Mouse (Mus musculus): ENCODE results near the gene Gm13279.
"Not testable (repeated sequence)": the region's sequence is repeated elsewhere in the genome, so short reads cannot be mapped to it uniquely, and the experiment has no call there.

The Gm13279 gene

GRCm38 (mm10) chr4:88799365-88799764 lies 2.2 kb downstream of the Gm13279 start, which contains the start of gene Gm13285:
Gene Gm13285 (plus strand): TSS chr4:88799665.
- DNase-seq = not testable (repeated sequence)

GRCm38 (mm10) chr4:88802954-88803353 lies 5.8 kb downstream of the Gm13279 start, which contains the start of gene Gm13287:
Gene Gm13287 (plus strand): TSS chr4:88803254.
- DNase-seq = not testable (repeated sequence)

- not testable (repeated sequence) for DNase-seq
Observed at GRCm38 (mm10) chr4:88805231-88805630, 8.0 kb downstream of the Gm13279 start, which contains the start of gene Gm13288. Gene Gm13288 (plus strand): TSS chr4:88805531.

GRCm38 (mm10) chr4:88805761-88806160 lies 8.6 kb downstream of the Gm13279 start:
- DNase-seq = peak; percentile 55 to 78

- no peak for DNase-seq
Observed at GRCm38 (mm10) chr4:88815928-88816327, 18.7 kb downstream of the Gm13279 start, which contains the start of gene Ifna7. Gene Ifna7 (plus strand): TSS chr4:88816228.

- no peak for DNase-seq
Observed at GRCm38 (mm10) chr4:88819659-88820058, 22.5 kb downstream of the Gm13279 start, which contains the start of gene Ifna11. Gene Ifna11 (plus strand): TSS chr4:88819959.

GRCm38 (mm10) chr4:88822995-88823394 lies 25.8 kb downstream of the Gm13279 start:
- DNase-seq = no peak

GRCm38 (mm10) chr4:88827116-88827515 lies 29.9 kb downstream of the Gm13279 start, which contains the start of gene Ifna6:
Gene Ifna6 (plus strand): TSS chr4:88827416.
- DNase-seq = not testable (repeated sequence)

GRCm38 (mm10) chr4:88830523-88830922 lies 33.3 kb downstream of the Gm13279 start:
- peak in 1 of 2 experiments; percentile 14 for DNase-seq

- DNase-seq = not testable (repeated sequence)
Observed at GRCm38 (mm10) chr4:88835225-88835624, 38.0 kb downstream of the Gm13279 start, which contains the start of gene Ifna5. Gene Ifna5 (plus strand): TSS chr4:88835525.

GRCm38 (mm10) chr4:88838828-88839227 lies 41.6 kb downstream of the Gm13279 start:
- no peak for DNase-seq

GRCm38 (mm10) chr4:88840058-88840457 lies 42.9 kb downstream of the Gm13279 start:
- no peak for DNase-seq

GRCm38 (mm10) chr4:88841438-88841911 lies 44.3 kb downstream of the Gm13279 start, which contains the start of gene Ifna4:
Gene Ifna4 (plus strand): TSS chr4:88841861.
- no peak for DNase-seq

- no peak for DNase-seq
Observed at GRCm38 (mm10) chr4:88845334-88845733, 48.1 kb downstream of the Gm13279 start.

Measured in lung, postnatal 4 days (tissue).